Mouse (Mus musculus) intestine, embryonic 16.5 days (tissue): ENCODE data around the gene Nsmce3. TPM values are rescaled to one million over a fixed set of nuclear protein-coding genes. Genes with fewer than 3 reads are reported as not detected.

Experiments used
- ATAC-seq: fragments of 200-750 bp; cut with Nextera tagmentation; 2 replicates; pipeline ENCODE4 v1.8.0; 2017; ENCODE audit warnings: moderate TSS enrichment, moderate library complexity
- H3K27ac ChIP-seq: fragments of 300-500 bp; sonication (generic); 2 replicates; pipeline ENCODE4 v1.5.1; 2014; ENCODE audit warnings: mild to moderate bottlenecking, low read length
- H3K27me3 ChIP-seq: fragments of 300-500 bp; sonication (generic); replicated peaks from 2 replicates; pipeline ENCODE4 v1.6.1; 2014; ENCODE audit warnings: low read length, control low read depth, mixed read lengths; ENCODE audit not compliant: control insufficient read depth, insufficient read depth
- H3K36me3 ChIP-seq: fragments of 300-500 bp; sonication (generic); 2 replicates; pipeline ENCODE4 v1.6.1; 2014; ENCODE audit warnings: low read length, control low read depth; ENCODE audit not compliant: control insufficient read depth, insufficient read depth
- H3K4me1 ChIP-seq: fragments of 300-500 bp; sonication (generic); 2 replicates; pipeline ENCODE4 v1.6.1; 2014; ENCODE audit warnings: low read length, control low read depth, mixed read lengths; ENCODE audit not compliant: control insufficient read depth, insufficient read depth
- H3K4me2 ChIP-seq: fragments of 300-500 bp; sonication (generic); 2 replicates; pipeline ENCODE4 v1.6.1; 2014; ENCODE audit warnings: low read depth, low read length, control low read depth
- H3K4me3 ChIP-seq: fragments of 300-500 bp; sonication (generic); 2 replicates; pipeline ENCODE4 v1.5.1; 2014; ENCODE audit warnings: mild to moderate bottlenecking, low read length
- H3K9ac ChIP-seq: fragments of 300-500 bp; sonication (generic); 2 replicates; pipeline ENCODE4 v1.6.1; 2014; ENCODE audit warnings: low read depth, low read length
- H3K9me3 ChIP-seq: fragments of 300-500 bp; sonication (generic); 2 replicates; pipeline ENCODE4 v1.6.1; 2016; ENCODE audit warnings: low read length, control low read depth; ENCODE audit not compliant: control insufficient read depth
- whole genome bisulfite sequencing: fragments of 180-500 bp; shearing (Covaris S2); extraction: QIAGEN DNeasy Blood & Tissue Kit; methylation state at CpG from one replicate; pipeline ENCODE4 v1.1.7; 2014; 5-methylcytosine and 5-hydroxymethylcytosine counted together
- polyA plus RNA-seq: library from polyadenylated mRNA; unstranded; fragments of >200 nt; fragmentation: Nextera tagmentation; extraction: Ambion mirVana; gene quantifications from 2 replicates; pipeline ENCODE4 v1.2.1, GENCODE M21; 2015

Gene Nsmce3
- polyA plus RNA-seq, 1 experiment from 2014 or later = 10.4 TPM

GRCm38 (mm10) chr7:64896587-64896986 is 23.8 kb upstream of the Nsmce3 start:
- H3K9me3 ChIP-seq = no peaks in the 10 kb centered on the region
- no peak overlapping the region for H3K4me3 ChIP-seq
- H3K9ac ChIP-seq = no peak overlapping the region
- H3K27ac ChIP-seq = no peak overlapping the region
- H3K27me3 ChIP-seq = no peaks in the 10 kb centered on the region
- no peaks in the 10 kb centered on the region for H3K36me3 ChIP-seq
- WGBS = 89% methylated on average over 6 of the region's 6 CpGs
- no peaks in the 10 kb centered on the region for H3K4me1 ChIP-seq
- no peak for ATAC-seq
- no peak overlapping the region for H3K4me2 ChIP-seq

DNA sequence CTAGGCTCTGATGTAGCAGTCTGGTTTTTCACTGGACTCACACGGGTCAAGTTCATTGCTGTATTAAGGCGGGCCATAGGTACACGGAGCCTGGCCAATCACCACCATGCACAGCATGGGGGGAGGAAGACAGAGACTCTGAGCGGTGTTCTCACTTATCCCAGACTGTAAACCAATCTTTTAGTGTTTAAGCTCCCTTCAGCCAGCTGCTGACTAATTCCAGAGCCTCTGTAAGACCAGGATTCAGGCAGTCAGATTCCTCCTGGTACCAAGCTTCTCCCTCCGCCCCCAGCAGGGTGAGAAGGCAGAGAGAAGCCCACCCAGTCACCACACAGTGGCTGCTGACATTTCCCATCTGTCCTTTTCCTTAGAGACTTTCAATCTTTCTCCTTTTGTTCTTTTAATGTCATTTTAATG is 22.9 kb upstream of the Nsmce3 start:
- WGBS = 22% methylated on average over 5 of the region's 5 CpGs
- Histone ChIP-seq H3K27ac (no peak overlapping the region), H3K9ac (no peak overlapping the region), H3K27me3 (no peaks in the 10 kb centered on the region), H3K9me3 (no peaks in the 10 kb centered on the region), H3K4me3 (no peak overlapping the region), H3K4me2 (no peak overlapping the region), H3K4me1 (no peaks in the 10 kb centered on the region), H3K36me3 (no peaks in the 10 kb centered on the region)
- peak; percentile 40; the same call in 1 of the 2 replicates for ATAC-seq

DNA sequence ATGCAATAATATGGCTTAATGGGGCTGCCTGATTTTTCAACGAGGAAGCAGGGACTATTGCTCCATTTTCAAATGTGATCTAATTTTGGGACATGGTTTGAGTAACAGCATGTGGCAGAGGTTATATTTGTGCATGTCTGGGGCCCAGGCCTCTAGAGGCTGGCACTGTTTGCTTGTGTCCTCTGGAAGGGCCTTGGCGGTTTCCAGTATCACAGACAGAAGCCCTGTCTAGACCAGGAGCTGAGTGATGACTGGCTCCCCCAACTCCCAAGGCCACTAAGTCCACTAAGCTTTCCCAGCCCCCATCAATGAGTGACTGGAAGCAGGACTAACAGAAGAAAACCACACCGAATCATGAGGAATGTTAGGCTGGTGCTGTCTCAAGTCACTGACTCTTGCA is 18.3 kb upstream of the Nsmce3 start:
- Histone ChIP-seq H3K9me3 (no peaks in the 10 kb centered on the region), H3K27ac (no peak overlapping the region), H3K36me3 (no peaks in the 10 kb centered on the region), H3K4me2 (no peak overlapping the region), H3K9ac (no peak overlapping the region), H3K4me3 (no peak overlapping the region), H3K4me1 (no peaks in the 10 kb centered on the region), H3K27me3 (no peaks in the 10 kb centered on the region)
- WGBS = 66% methylated on average over 3 of the region's 3 CpGs
- ATAC-seq = no peak

- Histone ChIP-seq H3K9me3 (no peaks in the 10 kb centered on the region), H3K4me3 (no peak overlapping the region), H3K27ac (no peak overlapping the region), H3K9ac (no peak overlapping the region), H3K4me1 (no peaks in the 10 kb centered on the region), H3K27me3 (no peaks in the 10 kb centered on the region), H3K4me2 (no peak overlapping the region), H3K36me3 (no peaks in the 10 kb centered on the region)
- ATAC-seq = no peak
- 82% methylated on average over 9 of the region's 9 CpGs for WGBS
These were observed 17.1 kb upstream of the Nsmce3 start for GRCm38 (mm10) chr7:64889919-64890318.

- no peaks in the 10 kb centered on the region for H3K9me3 ChIP-seq
- no peak overlapping the region for H3K9ac ChIP-seq
- WGBS = 57% methylated on average over 11 of the region's 11 CpGs
- H3K4me2 ChIP-seq = no peak overlapping the region
- no peak overlapping the region for H3K27ac ChIP-seq
- H3K27me3 ChIP-seq = no peaks in the 10 kb centered on the region
- no peaks in the 10 kb centered on the region for H3K4me1 ChIP-seq
- no peaks in the 10 kb centered on the region for H3K36me3 ChIP-seq
- no peak for ATAC-seq
- H3K4me3 ChIP-seq = no peak overlapping the region
These were observed 11.5 kb upstream of the Nsmce3 start for GRCm38 (mm10) chr7:64884187-64884862.

GRCm38 (mm10) chr7:64882243-64882642 is 9.4 kb upstream of the Nsmce3 start:
- no peak overlapping the region for H3K27ac ChIP-seq
- H3K9ac ChIP-seq = no peak overlapping the region
- H3K27me3 ChIP-seq = no peaks in the 10 kb centered on the region
- no peak overlapping the region for H3K4me2 ChIP-seq
- H3K4me1 ChIP-seq = no peaks in the 10 kb centered on the region
- H3K4me3 ChIP-seq = no peak overlapping the region
- ATAC-seq = no peak
- WGBS = 66% methylated on average over 6 of the region's 6 CpGs
- no peaks in the 10 kb centered on the region for H3K36me3 ChIP-seq
- no peaks in the 10 kb centered on the region for H3K9me3 ChIP-seq

- no peak overlapping the region for H3K9ac ChIP-seq
- no peak for ATAC-seq
- no peaks in the 10 kb centered on the region for H3K4me1 ChIP-seq
- 69% methylated on average over 7 of the region's 7 CpGs for WGBS
- no peak overlapping the region for H3K4me2 ChIP-seq
- no peaks in the 10 kb centered on the region for H3K9me3 ChIP-seq
- H3K4me3 ChIP-seq = no peak overlapping the region
- no peaks in the 10 kb centered on the region for H3K27me3 ChIP-seq
- no peak overlapping the region for H3K27ac ChIP-seq
- no peaks in the 10 kb centered on the region for H3K36me3 ChIP-seq
These were observed 8.6 kb upstream of the Nsmce3 start for GRCm38 (mm10) chr7:64881387-64881786.

- ATAC-seq = no peak
- no peak overlapping the region for H3K4me2 ChIP-seq
- no peak overlapping the region for H3K9ac ChIP-seq
- no peak overlapping the region for H3K27ac ChIP-seq
- H3K4me1 ChIP-seq = no peaks in the 10 kb centered on the region
- H3K9me3 ChIP-seq = no peaks in the 10 kb centered on the region
- 78% methylated on average over 5 of the region's 5 CpGs for WGBS
- no peak overlapping the region for H3K4me3 ChIP-seq
- H3K36me3 ChIP-seq = no peaks in the 10 kb centered on the region
- H3K27me3 ChIP-seq = no peaks in the 10 kb centered on the region
These were observed 7.6 kb upstream of the Nsmce3 start for GRCm38 (mm10) chr7:64880415-64880814.

- H3K4me1 ChIP-seq = peaks cover 12% of the 10 kb centered on the region
- no peak overlapping the region for H3K27ac ChIP-seq
- WGBS = 81% methylated on average over 4 of the region's 4 CpGs
- no peak overlapping the region for H3K9ac ChIP-seq
- no peaks in the 10 kb centered on the region for H3K9me3 ChIP-seq
- no peaks in the 10 kb centered on the region for H3K27me3 ChIP-seq
- H3K4me3 ChIP-seq = no peak overlapping the region
- ATAC-seq = no peak
- no peak overlapping the region for H3K4me2 ChIP-seq
- 0 out of 2 replicates have a peak, but pooled peaks cover 3% of the 10 kb centered on the region for H3K36me3 ChIP-seq
These were observed 2.1 kb upstream of the Nsmce3 start for GRCm38 (mm10) chr7:64874941-64875340.

DNA sequence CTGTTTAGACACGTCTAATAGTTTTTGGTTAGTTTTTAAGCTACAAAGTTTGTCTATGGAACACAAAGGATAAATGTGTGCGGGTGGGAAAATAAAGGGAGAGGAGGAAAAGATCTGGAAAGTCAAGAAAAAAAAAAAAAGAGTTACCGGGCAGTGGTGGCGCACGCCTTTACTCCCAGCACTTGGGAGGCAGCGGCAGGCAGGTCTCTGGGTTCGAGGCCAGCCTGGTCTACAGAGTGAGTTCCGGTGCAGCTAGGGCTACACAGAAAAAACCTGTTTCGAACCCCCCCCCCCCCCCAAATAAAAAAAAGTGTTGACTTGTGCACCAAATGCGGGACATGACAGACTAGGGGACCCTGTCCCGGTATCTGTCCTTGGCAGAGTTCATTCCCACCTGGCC is 469 bp upstream of the Nsmce3 start:
- Histone ChIP-seq H3K36me3 (0 out of 2 replicates have a peak, but pooled peaks cover 3% of the 10 kb centered on the region), H3K27me3 (no peaks in the 10 kb centered on the region), H3K9ac (0 out of 2 replicates have a peak overlapping the region, but pooled peaks have one; percentile 33), H3K9me3 (no peaks in the 10 kb centered on the region), H3K4me3 (peak overlapping the region; percentile 85), H3K4me2 (peak overlapping the region; percentile 47), H3K4me1 (peaks cover 14% of the 10 kb centered on the region), H3K27ac (no peak overlapping the region)
- 39% methylated on average over 11 of the region's 11 CpGs for WGBS
- ATAC-seq = peak; percentile 37
